Mouse (Mus musculus): ENCODE measurements around the gene Cmss1.

DNA sequence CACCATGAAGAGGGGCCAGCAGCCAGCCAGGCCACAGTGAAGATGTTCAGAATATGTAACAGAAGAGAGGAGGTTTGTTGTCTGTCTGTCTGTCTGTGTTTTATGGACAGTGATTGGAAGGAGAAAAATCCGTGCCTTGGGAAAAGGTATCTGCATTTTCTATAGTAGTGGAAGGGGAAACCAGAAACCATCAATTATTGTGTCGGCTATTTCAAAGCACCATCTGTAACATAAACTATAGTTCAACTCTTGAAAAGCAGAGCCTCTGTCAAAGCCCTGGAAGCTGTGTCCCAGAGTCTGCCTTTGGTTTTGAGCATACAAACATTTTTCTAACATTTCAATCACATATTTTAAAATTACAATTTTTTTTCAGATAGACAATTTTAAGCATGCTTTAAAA is 55.8 kb downstream of the Cmss1 start:
- TF ChIP-seq CTCF (IDR thresholded peaks at IDR 0.05; ENCODE audit: low read depth), result no peak
- no peak for TF ChIP-seq EP300 (IDR thresholded peaks at IDR 0.05; ENCODE audit: low read depth)

All from liver, postnatal 0 days (tissue).